ENCODE assay signal across 30 mouse cellular contexts in genomic region chr12:111154641-111155040, GRCm38 (mm10). TPM values are rescaled to one million over a fixed set of nuclear protein-coding genes. Genes with fewer than 3 reads are reported as not detected.
"Had no signal": no experiment of that assay in that cellular context is flagged by ENCODE, and none has a peak within 500 bp of the region (broad histone marks: within the 10 kb centered on the region; RNA-seq: fewer than 3 reads in every experiment).

No protein-coding gene starts in this region.

- DNase-seq: kidney, adult 11 months; kidney, adult 9 months; kidney, postnatal 25 days; layer of hippocampus, postnatal 36 days; left cerebral cortex, postnatal 4 days; liver, postnatal 0 days; retina, postnatal 1 day; right cerebral cortex, postnatal 25 days; spleen, adult 18-20 months; thymus, adult 18-20 months; thymus, postnatal 36 days had no signal

RNA-seq across cellular contexts. Expression of gene 4930595D18Rik, which starts 29.6 kb away (rescaled TPM):
- total RNA-seq: layer of hippocampus, adult 8-10 months; layer of hippocampus, postnatal 10 days; layer of hippocampus, postnatal 36 days; left cerebral cortex, adult 2 months; left cerebral cortex, postnatal 14 days; left cerebral cortex, postnatal 4 days had no signal
- polyA plus RNA-seq: kidney, embryonic 16.5 days; large intestine, adult 2 months; limb, embryonic 12.5 days; limb, embryonic 15.5 days; liver, embryonic 11.5 days; liver, embryonic 14.5 days; liver, postnatal 0 days; lung, embryonic 14.5 days; lung, postnatal 0 days; midbrain, embryonic 10.5 days; midbrain, embryonic 13.5 days; midbrain, embryonic 16.5 days; neural tube, embryonic 11.5 days; neural tube, embryonic 14.5 days; stomach, embryonic 15.5 days; urinary bladder, adult 2 months had no signal
